Comparison of ENCODE assay signal across 7 mouse cellular contexts in genomic region chr3:108444029-108444428, GRCm38 (mm10). TPM values are rescaled to one million over a fixed set of nuclear protein-coding genes. Genes with fewer than 3 reads are reported as not detected.
DNase-seq lines count a peak whose midpoint lies in the region; ATAC-seq and TF ChIP-seq lines count a peak whose summit lies in the region.

No protein-coding gene starts in this region.

- peak overlapping the region; percentile 60 for H3K9ac ChIP-seq in kidney, postnatal 0 days (ENCODE audit: low read depth, low read length)

- H3K36me3 ChIP-seq in heart, embryonic 10.5 days = peaks cover 30% of the 10 kb centered on the region; the same call in 1 of the 2 replicates
- no peaks in the 10 kb centered on the region; the same call in 1 of the 2 replicates for H3K36me3 ChIP-seq in kidney, postnatal 0 days (ENCODE audit: insufficient read depth, low read length)
- no peaks in the 10 kb centered on the region; the same call in 1 of the 2 replicates for H3K36me3 ChIP-seq in spleen, adult 2 months (ENCODE audit: control insufficient read depth, insufficient read depth, low read length)

- peak; percentile 97 for DNase-seq in 3T3-L1 (ENCODE audit: low read depth, low spot score)
- peak; percentile 78 for DNase-seq in CD4-positive helper T cell, adult 2 months (ENCODE audit: low read depth, low spot score)
- peak; percentile 68 for DNase-seq in c-Kit-positive CD71-positive TER-119-negative erythroid progenitor cells, embryonic 14.5 days (ENCODE audit: low read depth)
- no peak for DNase-seq in heart, embryonic 10.5 days (ENCODE audit: low spot score)
- peak; percentile 35 for DNase-seq in kidney, postnatal 0 days (ENCODE audit: low spot score)
- peak; percentile 73 for DNase-seq in lung, postnatal 25 days (ENCODE audit: low spot score)
- DNase-seq in spleen, adult 2 months (ENCODE audit: low read depth in 1 of 2, low spot score in 2 of 2) = peak; percentile 40 to 50

- H3K27ac ChIP-seq in heart, embryonic 10.5 days = peak overlapping the region; percentile 87
- peak overlapping the region; percentile 48 for H3K27ac ChIP-seq in kidney, postnatal 0 days
- H3K27ac ChIP-seq in spleen, adult 2 months (ENCODE audit: insufficient read depth, low read length) = peak overlapping the region; percentile 82

- 0 out of 2 replicates have a peak, but pooled peaks have one; percentile 57 for ATAC-seq in kidney, postnatal 0 days (replicated peaks; ENCODE audit: low FRiP score, low read depth)

- no peaks in the 10 kb centered on the region for H3K27me3 ChIP-seq in heart, embryonic 10.5 days (ENCODE audit: insufficient read depth, poor library complexity, severe bottlenecking)
- H3K27me3 ChIP-seq in kidney, postnatal 0 days (ENCODE audit: insufficient read depth, low read length) = no peaks in the 10 kb centered on the region
- no peaks in the 10 kb centered on the region for H3K27me3 ChIP-seq in spleen, adult 2 months (ENCODE audit: control insufficient read depth, insufficient read depth, low read length)

- H3K4me1 ChIP-seq in heart, embryonic 10.5 days = peaks cover 16% of the 10 kb centered on the region
- peaks cover 4% of the 10 kb centered on the region; the same call in 1 of the 2 replicates for H3K4me1 ChIP-seq in kidney, postnatal 0 days (replicated peaks; ENCODE audit: insufficient read depth, low read length)
- peaks cover 6% of the 10 kb centered on the region for H3K4me1 ChIP-seq in spleen, adult 2 months (ENCODE audit: control insufficient read depth, insufficient read depth, insufficient read length)

- peak overlapping the region; percentile 87 for H3K4me3 ChIP-seq in heart, embryonic 10.5 days
- H3K4me3 ChIP-seq in kidney, postnatal 0 days (replicated peaks; ENCODE audit: low read depth, low read length) = peak overlapping the region; percentile 49
- H3K4me3 ChIP-seq in spleen, adult 2 months (ENCODE audit: extremely low read depth, insufficient read depth, insufficient read length) = peak overlapping the region; percentile 94

- peak overlapping the region; percentile 72 for H3K4me2 ChIP-seq in kidney, postnatal 0 days (ENCODE audit: low read length)

- TF ChIP-seq POLR2A in spleen, adult 2 months (IDR thresholded peaks at IDR 0.05; ENCODE audit: low read depth, low read length) = no peak

- WGBS in heart, embryonic 10.5 days = 22% methylated on average over 8 of the region's 8 CpGs
- WGBS in kidney, postnatal 0 days = 13% methylated on average over 8 of the region's 8 CpGs
- 7% methylated on average over 8 of the region's 8 CpGs for WGBS in spleen, adult 2 months

- no peaks in the 10 kb centered on the region for H3K9me3 ChIP-seq in heart, embryonic 10.5 days
- no peaks in the 10 kb centered on the region for H3K9me3 ChIP-seq in kidney, postnatal 0 days (replicated peaks; ENCODE audit: low read length)

- no peak for TF ChIP-seq CTCF in kidney, postnatal 0 days (IDR thresholded peaks at IDR 0.05; ENCODE audit: low read depth)
- TF ChIP-seq CTCF in spleen, adult 2 months (IDR thresholded peaks at IDR 0.05; ENCODE audit: extremely low read depth, insufficient read depth, insufficient read length, insufficient replicate concordance) = no peak

RNA-seq across cellular contexts. Expression of gene Sars, which starts 1.0 kb away (rescaled TPM):
- polyA plus RNA-seq in heart, embryonic 10.5 days (2016; fragmentation: Nextera tagmentation; extraction: Ambion mirVana) = 106 and 130 TPM in 2 replicates
- 118 and 135 TPM in 2 replicates for polyA plus RNA-seq in kidney, postnatal 0 days (2015; fragmentation: Nextera tagmentation; extraction: Ambion mirVana)
- 22.2 and 27.0 TPM in 2 replicates for polyA plus RNA-seq in spleen, adult 2 months (2012; rRNA removed)

RNA-seq across cellular contexts. Expression of gene Celsr2, which starts 28.7 kb away (rescaled TPM):
- polyA plus RNA-seq in heart, embryonic 10.5 days (2016; fragmentation: Nextera tagmentation; extraction: Ambion mirVana) = 2.7 and 2.8 TPM in 2 replicates
- 15.1 and 16.9 TPM in 2 replicates for polyA plus RNA-seq in kidney, postnatal 0 days (2015; fragmentation: Nextera tagmentation; extraction: Ambion mirVana)
- polyA plus RNA-seq in spleen, adult 2 months (2012; rRNA removed) = 2.6 and 4.2 TPM in 2 replicates
